Mouse (Mus musculus): ENCODE results near the gene A030005K14Rik. TPM values are rescaled to one million over a fixed set of nuclear protein-coding genes. Genes with fewer than 3 reads are reported as not detected.

A030005K14Rik gene
- polyA plus RNA-seq (2016; fragmentation: Nextera tagmentation; extraction: Ambion mirVana), result not detected in 2 replicates

DNA sequence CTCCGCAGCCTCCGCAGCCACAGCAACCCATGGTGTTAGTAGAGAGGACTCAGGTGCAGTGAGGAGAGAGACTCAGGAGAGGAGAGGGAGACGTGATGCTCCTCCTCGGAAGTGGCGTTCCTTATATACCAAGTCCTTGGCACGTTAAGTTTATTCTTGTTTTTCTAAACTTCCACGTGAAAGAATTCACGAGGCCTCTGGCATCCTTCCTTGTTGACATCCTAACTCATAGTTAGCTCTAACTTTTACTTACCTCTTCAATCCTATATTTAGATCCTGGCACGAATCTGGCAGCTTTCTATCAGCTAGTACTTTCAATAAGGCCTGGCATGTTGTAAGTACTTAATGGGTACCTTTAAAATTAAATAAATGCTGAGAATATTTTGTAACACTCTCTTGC lies at the start of gene A030005K14Rik:
Gene A030005K14Rik, minus strand, starts transcription at position 101 of the 400 bp plus-strand sequence.
- H3K4me3 ChIP-seq, result no peak within 1 kb of the TSS
- DNase-seq (ENCODE audit: low spot score), result no peak
- H3K27ac ChIP-seq, result no peak within 1 kb of the TSS
- H3K36me3 ChIP-seq, result no peaks in the 10 kb centered on the region
- no peaks in the 10 kb centered on the region for H3K27me3 ChIP-seq (ENCODE audit: insufficient read depth, poor library complexity, severe bottlenecking)
- no peaks in the 10 kb centered on the region for H3K9me3 ChIP-seq
- 91% methylated on average over 9 of the region's 9 CpGs for WGBS
- no peaks in the 10 kb centered on the region for H3K4me1 ChIP-seq (replicated peaks)

DNA sequence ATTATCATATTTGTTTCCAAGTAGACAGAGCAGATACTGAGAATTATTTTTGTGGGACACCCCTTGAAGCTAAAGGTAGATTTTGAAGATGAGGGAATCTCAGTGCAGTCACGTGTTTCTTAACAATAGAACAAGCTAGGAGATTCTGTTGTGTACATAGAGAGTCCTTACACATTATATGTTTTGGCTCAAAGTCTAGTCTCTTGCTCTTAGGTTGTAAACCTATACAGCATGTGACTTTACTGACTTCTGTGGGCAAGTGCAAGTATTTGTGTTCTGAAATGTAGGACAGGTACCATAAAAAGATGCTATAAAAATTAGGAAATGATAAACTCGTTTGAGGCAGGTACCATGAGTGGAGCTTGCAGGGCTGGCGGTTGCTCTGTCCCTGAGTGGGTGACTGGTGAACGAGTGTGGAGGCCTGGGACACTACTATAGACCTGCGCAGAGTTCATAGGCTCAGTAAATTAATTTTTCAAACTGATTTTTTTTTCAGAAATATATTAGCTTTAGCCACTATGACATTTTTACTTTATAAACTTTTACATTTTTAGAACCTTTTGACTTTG lies 48.3 kb upstream of the A030005K14Rik start:
- Histone ChIP-seq H3K27ac (no peak overlapping the region), H3K4me3 (no peak overlapping the region), H3K4me1 (replicated peaks) (no peaks in the 10 kb centered on the region), H3K36me3 (no peaks in the 10 kb centered on the region), H3K9me3 (no peaks in the 10 kb centered on the region), H3K27me3 (ENCODE audit: insufficient read depth, poor library complexity, severe bottlenecking) (no peaks in the 10 kb centered on the region)
- no peak for DNase-seq (ENCODE audit: low spot score)
- whole genome bisulfite sequencing, result 83% methylated on average over 5 of the region's 5 CpGs

DNA sequence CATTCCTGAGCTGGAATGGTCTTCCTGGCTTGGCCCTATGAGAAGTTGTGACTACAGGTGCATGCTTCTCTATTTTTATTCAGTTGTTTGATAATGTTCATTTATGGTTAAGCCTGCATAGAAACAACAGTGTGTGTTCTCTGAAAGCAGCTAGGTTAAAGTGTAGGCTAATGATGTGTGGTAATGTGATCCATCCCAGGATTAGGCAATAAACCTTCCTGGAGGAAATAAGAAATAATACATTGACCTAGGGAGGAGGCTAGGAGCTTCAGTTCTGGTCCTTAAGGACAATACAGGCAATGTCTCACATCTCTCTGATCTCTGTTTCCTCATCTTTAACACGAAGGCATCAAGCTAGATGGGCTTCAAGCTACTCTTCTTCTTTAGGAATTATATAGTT lies 46.3 kb upstream of the A030005K14Rik start:
- H3K27ac ChIP-seq, result no peak overlapping the region
- H3K9me3 ChIP-seq, result no peaks in the 10 kb centered on the region
- H3K4me1 ChIP-seq (replicated peaks), result no peaks in the 10 kb centered on the region
- WGBS, result 55% methylated on average over 1 of the region's 1 CpGs
- no peak for DNase-seq (ENCODE audit: low spot score)
- no peak overlapping the region for H3K4me3 ChIP-seq
- H3K27me3 ChIP-seq (ENCODE audit: insufficient read depth, poor library complexity, severe bottlenecking), result no peaks in the 10 kb centered on the region
- H3K36me3 ChIP-seq, result no peaks in the 10 kb centered on the region

DNA sequence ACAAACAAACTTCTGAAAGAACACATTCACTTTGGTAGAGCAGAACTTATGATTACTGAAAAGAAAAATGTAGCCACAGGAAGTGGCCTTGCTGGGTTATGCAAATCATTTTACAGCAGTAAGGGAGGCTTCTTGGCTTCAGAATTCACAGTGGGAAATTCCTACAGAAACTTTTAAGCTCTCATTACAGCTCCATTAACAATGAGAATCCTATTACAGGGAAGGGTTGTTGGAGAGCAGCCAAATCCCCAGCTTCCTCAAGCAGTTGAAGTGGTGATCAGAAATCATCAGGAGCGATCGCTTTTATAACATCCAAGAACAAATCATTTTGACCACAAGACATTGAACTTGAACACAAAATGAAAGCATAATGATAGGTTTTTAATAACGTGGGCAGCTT lies 42.7 kb upstream of the A030005K14Rik start:
- Histone ChIP-seq H3K4me3 (no peak overlapping the region), H3K27me3 (ENCODE audit: insufficient read depth, poor library complexity, severe bottlenecking) (no peaks in the 10 kb centered on the region), H3K9me3 (no peaks in the 10 kb centered on the region), H3K36me3 (no peaks in the 10 kb centered on the region), H3K27ac (no peak overlapping the region), H3K4me1 (replicated peaks) (no peaks in the 10 kb centered on the region)
- no peak for DNase-seq (ENCODE audit: low spot score)
- 66% methylated on average over 3 of the region's 3 CpGs for WGBS

DNA sequence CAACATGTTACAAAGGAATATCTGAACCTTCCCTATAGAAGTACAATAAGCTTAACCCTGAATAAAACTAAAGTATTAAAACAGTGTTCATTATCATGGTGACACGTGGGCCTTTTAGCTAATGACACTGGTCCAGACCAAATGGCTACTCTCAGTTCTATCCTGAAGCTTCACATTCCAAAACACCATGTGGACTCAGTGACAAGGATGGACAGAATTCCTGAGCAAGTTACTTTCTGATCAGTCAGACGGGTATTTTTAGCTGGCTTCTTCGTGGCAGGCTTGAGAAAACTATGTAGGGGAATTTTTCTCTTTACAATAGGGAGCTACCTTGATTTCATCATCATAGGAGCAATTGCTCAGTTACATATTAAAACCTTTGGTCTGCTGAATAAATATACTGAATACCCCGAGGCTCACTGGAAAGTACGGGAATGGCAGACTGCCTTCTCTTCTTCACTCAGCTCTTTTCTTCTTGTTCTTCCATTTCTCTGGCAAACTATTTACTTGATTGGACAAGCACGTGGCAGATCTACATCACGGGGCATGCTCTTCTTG lies 40.5 kb upstream of the A030005K14Rik start:
- no peak overlapping the region for H3K27ac ChIP-seq
- H3K4me1 ChIP-seq (replicated peaks), result no peaks in the 10 kb centered on the region
- DNase-seq (ENCODE audit: low spot score), result no peak
- no peaks in the 10 kb centered on the region for H3K27me3 ChIP-seq (ENCODE audit: insufficient read depth, poor library complexity, severe bottlenecking)
- H3K4me3 ChIP-seq, result no peak overlapping the region
- no peaks in the 10 kb centered on the region for H3K9me3 ChIP-seq
- H3K36me3 ChIP-seq, result no peaks in the 10 kb centered on the region
- 85% methylated on average over 7 of the region's 7 CpGs for WGBS

DNA sequence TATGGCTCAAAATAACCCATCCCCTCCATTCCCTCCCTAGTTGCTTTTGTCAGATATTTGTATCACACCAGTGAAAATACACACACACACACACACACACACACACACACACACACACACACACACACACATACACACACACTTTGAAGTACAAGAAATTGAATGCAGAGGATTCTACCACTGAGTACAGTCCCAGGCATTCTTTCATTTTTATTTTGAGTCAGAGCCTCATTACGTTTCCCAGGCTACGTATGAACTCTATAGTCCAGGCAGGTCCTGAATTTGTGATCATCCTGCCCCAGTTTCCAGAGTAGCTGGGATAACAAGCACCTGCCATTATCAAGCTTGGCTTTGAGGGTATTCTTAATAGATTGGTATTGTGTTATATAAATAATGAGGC lies 40.0 kb upstream of the A030005K14Rik start:
- no peaks in the 10 kb centered on the region for H3K27me3 ChIP-seq (ENCODE audit: insufficient read depth, poor library complexity, severe bottlenecking)
- H3K4me3 ChIP-seq, result no peak overlapping the region
- no peak for DNase-seq (ENCODE audit: low spot score)
- no peak overlapping the region for H3K27ac ChIP-seq
- H3K36me3 ChIP-seq, result no peaks in the 10 kb centered on the region
- H3K9me3 ChIP-seq, result no peaks in the 10 kb centered on the region
- no peaks in the 10 kb centered on the region for H3K4me1 ChIP-seq (replicated peaks)
- WGBS, result 88% methylated on average over 2 of the region's 2 CpGs

DNA sequence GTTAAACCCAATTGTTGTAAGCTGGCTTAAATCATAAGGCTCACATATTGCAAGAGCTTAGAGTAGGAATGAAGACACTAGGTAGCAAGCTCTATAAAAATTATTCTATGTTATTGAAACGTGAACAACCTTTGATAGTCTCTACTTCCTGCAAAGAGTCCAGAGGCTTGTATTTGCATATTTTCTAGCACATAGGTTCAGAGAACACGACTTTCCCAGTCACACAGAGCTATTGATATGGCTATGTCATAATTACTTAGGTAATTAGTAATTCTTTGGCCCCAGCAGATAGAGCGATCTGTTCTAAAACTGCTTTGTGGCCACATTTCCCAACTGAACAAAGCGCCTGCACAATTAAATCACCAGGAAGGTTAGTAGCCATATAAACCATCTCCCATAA lies 37.8 kb upstream of the A030005K14Rik start:
- Histone ChIP-seq H3K36me3 (no peaks in the 10 kb centered on the region), H3K27ac (no peak overlapping the region), H3K4me3 (no peak overlapping the region), H3K4me1 (replicated peaks) (no peaks in the 10 kb centered on the region), H3K27me3 (ENCODE audit: insufficient read depth, poor library complexity, severe bottlenecking) (no peaks in the 10 kb centered on the region), H3K9me3 (no peaks in the 10 kb centered on the region)
- 85% methylated on average over 4 of the region's 4 CpGs for WGBS
- no peak for DNase-seq (ENCODE audit: low spot score)

DNA sequence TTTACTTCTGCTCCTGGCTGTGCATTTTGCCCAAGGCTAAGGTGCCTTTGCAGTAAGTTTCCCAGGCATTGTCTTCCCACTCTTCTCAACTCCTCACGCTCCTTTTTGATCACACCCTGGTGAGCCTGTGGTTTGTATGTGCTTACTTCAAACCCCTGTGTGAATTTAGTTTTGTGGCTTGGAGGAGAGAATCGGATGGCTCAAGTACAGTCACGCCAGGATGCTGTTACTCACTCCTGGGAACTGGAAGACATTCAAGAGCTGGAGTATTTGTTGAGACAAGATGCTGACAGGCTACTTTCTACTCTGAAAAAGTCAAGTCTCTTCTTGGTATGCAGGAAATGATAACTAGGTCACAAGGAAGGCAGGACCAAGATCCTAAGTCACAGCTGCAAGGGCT lies 32.1 kb upstream of the A030005K14Rik start:
- WGBS, result 74% methylated on average over 3 of the region's 3 CpGs
- Histone ChIP-seq H3K9me3 (no peaks in the 10 kb centered on the region), H3K27me3 (ENCODE audit: insufficient read depth, poor library complexity, severe bottlenecking) (no peaks in the 10 kb centered on the region), H3K4me3 (no peak overlapping the region), H3K36me3 (no peaks in the 10 kb centered on the region), H3K4me1 (replicated peaks) (no peaks in the 10 kb centered on the region), H3K27ac (no peak overlapping the region)
- no peak for DNase-seq (ENCODE audit: low spot score)

DNA sequence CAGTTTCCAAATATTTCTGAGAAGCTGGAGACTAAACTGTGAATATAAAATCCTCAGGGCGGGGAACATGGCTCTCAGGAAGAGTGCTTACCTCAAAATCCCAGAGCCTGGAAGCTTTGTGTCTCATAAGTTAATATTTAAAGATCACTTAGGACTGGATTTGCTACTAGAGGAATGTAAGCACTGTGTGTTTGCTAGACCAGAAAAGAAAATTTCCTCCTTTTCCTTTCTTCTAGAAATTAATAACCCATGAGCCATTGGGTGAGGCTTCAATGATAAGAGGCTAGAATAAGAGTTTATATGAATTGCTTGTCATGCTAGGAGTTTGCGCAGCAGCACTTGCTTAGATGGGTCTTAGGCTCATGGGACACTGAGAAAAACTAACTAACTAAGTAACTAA lies 25.6 kb upstream of the A030005K14Rik start:
- no peak for DNase-seq (ENCODE audit: low spot score)
- no peak overlapping the region for H3K27ac ChIP-seq
- WGBS, result 85% methylated on average over 2 of the region's 2 CpGs
- H3K4me3 ChIP-seq, result no peak overlapping the region
- H3K9me3 ChIP-seq, result no peaks in the 10 kb centered on the region
- H3K4me1 ChIP-seq (replicated peaks), result no peaks in the 10 kb centered on the region
- H3K36me3 ChIP-seq, result no peaks in the 10 kb centered on the region
- H3K27me3 ChIP-seq (ENCODE audit: insufficient read depth, poor library complexity, severe bottlenecking), result no peaks in the 10 kb centered on the region

DNA sequence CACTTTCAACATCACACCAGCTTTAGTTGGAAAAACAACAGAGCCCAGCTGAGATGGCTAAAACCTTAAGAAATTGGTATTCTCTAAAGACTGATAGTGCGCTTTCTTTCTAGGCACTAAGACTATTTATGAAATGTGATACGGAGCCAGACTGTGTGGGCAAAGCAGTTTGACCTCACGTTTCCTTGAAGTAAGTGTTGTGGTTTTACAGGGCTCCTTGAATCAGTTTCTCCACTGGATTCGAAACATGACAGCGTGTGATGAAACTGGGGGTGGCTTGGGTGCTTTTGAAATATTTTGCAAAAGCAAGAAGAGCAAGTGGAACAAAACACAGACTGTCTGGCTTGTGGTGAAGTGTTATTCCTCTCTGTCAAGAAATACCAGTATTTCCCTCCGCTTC lies 17.8 kb upstream of the A030005K14Rik start:
- Histone ChIP-seq H3K9me3 (no peaks in the 10 kb centered on the region), H3K4me1 (replicated peaks) (no peaks in the 10 kb centered on the region), H3K27me3 (ENCODE audit: insufficient read depth, poor library complexity, severe bottlenecking) (no peaks in the 10 kb centered on the region), H3K36me3 (no peaks in the 10 kb centered on the region), H3K4me3 (no peak overlapping the region), H3K27ac (no peak overlapping the region)
- no peak for DNase-seq (ENCODE audit: low spot score)
- WGBS, result 75% methylated on average over 6 of the region's 6 CpGs

DNA sequence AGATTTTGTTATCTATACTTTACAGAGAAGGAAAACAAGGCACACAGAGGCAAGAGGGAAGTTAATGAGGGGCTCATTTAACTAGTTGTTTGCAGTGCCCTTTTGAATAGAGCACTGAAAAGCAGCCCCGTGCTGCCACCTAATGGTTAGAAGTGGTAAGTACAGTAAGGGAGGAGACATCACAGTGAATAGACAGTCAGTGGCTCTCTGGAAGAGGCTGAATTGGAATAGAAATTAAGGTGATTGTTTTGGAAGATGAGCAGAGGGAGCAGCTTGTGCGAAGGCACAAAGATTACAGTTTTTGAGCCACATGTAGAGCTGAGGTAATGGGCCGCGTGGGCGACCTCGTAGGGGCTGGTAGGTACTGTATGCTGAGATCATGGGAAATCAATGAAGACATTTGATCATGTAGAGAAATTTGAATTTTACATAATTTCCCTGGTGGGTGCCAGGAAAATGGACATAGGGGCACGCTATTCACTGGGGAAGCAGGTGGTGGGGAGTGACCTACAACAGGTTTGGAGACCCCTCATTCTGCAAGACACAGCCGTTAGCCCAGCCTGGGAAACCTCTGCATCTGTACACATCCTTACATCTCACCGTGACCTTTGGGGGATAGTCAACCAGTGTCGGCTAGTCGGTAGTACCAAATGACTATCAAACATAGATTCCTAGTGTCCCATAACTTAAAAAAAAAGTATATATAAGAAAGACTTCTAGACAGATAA lies 17.2 kb upstream of the A030005K14Rik start:
- no peaks in the 10 kb centered on the region for H3K4me1 ChIP-seq (replicated peaks)
- 45% methylated on average over 11 of the region's 11 CpGs for WGBS
- peak overlapping the region; percentile 21; the same call in 1 of the 2 replicates for H3K4me3 ChIP-seq
- no peaks in the 10 kb centered on the region for H3K36me3 ChIP-seq
- H3K9me3 ChIP-seq, result no peaks in the 10 kb centered on the region
- no peak overlapping the region for H3K27ac ChIP-seq
- no peaks in the 10 kb centered on the region for H3K27me3 ChIP-seq (ENCODE audit: insufficient read depth, poor library complexity, severe bottlenecking)
- peak; percentile 49 for DNase-seq (ENCODE audit: low spot score)

DNA sequence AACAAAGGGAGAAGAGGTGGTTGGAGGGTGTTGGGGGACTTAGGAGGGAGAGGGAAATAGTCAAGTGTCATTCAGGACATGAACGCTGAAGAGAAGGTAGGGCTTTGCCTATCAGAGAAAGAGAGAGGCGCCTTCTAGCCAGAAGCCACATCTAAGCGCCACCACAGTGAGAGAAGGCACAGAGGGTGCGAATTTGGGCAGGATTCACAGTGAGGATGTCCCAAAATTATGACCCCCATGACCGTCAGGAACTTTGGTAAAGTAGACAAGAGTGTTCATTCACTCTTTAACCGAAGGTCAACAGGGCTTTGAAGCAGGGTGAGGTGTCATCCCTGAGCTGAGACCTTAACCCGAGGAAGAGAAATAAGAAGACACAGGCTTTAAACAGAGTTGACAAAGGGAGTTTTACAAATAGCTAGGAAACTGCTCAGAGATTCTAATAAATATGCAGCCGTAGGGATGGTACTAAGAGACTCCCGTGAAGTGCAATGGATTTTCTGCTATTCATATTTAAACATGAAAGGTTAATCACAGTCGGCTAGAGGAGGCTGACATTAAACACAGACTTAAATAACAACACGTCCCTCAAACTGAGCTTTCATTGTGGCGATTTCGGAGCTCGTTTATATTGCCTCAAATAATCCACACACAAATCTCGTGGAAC lies 16.5 kb upstream of the A030005K14Rik start:
- WGBS, result 46% methylated on average over 15 of the region's 15 CpGs
- no peaks in the 10 kb centered on the region for H3K27me3 ChIP-seq (ENCODE audit: insufficient read depth, poor library complexity, severe bottlenecking)
- no peaks in the 10 kb centered on the region for H3K4me1 ChIP-seq (replicated peaks)
- H3K36me3 ChIP-seq, result no peaks in the 10 kb centered on the region
- DNase-seq (ENCODE audit: low spot score), result no peak
- peak overlapping the region; percentile 21; the same call in 1 of the 2 replicates for H3K4me3 ChIP-seq
- no peaks in the 10 kb centered on the region for H3K9me3 ChIP-seq
- H3K27ac ChIP-seq, result no peak overlapping the region

DNA sequence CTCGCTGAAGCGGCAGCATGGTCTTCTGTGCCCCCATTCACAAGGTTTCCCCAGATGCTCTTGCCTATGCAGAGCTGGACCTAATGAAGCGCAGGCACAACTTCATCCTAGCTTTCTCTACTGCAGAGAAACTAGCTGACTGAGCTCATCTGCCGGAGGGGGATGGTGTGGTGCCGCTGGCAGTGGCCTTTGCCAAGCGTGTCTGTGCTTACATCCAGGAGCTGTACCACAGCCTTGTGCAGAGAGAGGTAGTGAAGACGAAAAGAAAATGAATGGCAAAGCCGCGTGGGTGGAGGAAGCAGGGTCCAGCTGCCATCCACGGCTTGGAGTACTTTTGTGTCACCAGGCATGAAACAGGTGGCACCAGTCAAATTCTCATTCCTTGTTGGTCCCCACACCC lies 8.0 kb upstream of the A030005K14Rik start:
- Histone ChIP-seq H3K27me3 (ENCODE audit: insufficient read depth, poor library complexity, severe bottlenecking) (no peaks in the 10 kb centered on the region), H3K27ac (no peak overlapping the region), H3K36me3 (no peaks in the 10 kb centered on the region), H3K4me3 (no peak overlapping the region), H3K4me1 (replicated peaks) (no peaks in the 10 kb centered on the region), H3K9me3 (no peaks in the 10 kb centered on the region)
- 90% methylated on average over 10 of the region's 10 CpGs for WGBS
- no peak for DNase-seq (ENCODE audit: low spot score)

Measured in hindbrain, embryonic 10.5 days (tissue).